Mouse (Mus musculus) B cell, adult 62 days (primary cell): ENCODE measurements around the gene Srsf12. TPM values are rescaled to one million over a fixed set of nuclear protein-coding genes. Genes with fewer than 3 reads are reported as not detected.

Experiments used
- total RNA-seq: library from RNA; stranded (reverse); gene quantifications from 4 replicates; pipeline ENCODE4 v1.2.4, GENCODE M21; 2023

The Srsf12 gene
- 0.24 TPM in 1 of 4 replicates, not detected in the others for total RNA-seq

DNA sequence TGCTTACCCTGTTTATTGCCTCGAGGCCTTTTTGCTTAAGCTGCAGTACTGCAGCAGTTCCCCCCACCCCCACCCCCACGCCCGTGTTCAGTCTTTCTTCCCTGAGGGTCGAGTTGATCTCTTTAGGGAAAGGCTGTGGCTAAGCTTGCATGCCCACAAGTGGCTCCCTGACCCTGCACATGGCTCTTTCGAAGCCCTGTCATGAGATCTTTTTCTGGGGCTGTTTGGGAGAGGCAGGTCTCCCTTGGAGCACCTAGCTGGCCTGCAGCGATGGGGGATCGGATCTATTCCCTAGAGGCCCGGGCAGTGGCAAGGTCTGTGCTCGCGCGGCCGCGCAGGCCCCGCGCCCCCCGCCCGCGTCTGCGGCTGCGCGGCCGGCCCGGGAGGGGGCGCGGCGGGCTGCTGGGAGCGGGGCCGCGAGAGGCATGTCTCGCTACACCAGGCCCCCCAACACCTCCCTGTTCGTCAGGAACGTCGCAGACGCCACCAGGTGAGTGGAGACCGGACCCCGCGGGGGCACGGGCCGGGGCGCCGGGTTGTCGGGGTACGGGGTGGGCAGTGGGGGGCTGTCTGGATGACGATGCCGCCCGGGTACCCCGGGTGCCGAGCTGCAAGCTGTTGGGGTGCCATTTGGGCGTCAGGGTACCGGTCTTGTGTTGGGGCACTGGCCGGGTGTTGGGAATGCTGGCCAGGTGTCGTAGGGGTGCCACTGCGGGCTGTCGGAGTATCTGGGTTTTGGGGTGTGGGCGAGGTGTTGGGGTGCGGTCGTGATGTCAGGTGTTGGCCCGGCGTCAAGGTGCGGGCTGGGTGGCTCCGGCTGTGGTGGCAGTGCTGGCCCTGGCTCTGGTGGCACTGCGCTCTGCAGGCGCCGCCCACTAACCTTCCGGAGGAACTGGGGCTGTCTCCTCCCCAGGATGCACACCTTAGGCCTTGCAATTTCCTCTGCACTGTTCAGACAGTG is at the start of gene Srsf12:
Gene Srsf12, plus strand, starts transcription at position 111 of the 961 bp plus-strand sequence.

DNA sequence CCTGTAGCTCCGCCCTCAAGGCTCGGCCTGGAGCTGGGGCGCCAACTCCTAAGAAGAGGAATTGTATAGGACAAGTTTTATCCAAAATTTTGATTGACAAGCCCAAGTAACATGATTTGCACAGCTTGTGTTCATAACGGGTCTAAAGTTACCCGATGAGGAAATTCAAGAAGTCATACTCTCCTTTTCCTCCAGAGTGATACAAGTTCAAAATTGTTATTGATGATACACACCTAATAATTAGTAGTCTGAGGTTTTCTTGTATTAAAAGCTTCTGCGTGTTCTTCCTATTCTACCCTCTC is 19.1 kb upstream of the Srsf12 start, which contains the start of gene Pm20d2:
Gene Pm20d2, minus strand, starts transcription at position 3 of the 302 bp plus-strand sequence.

Other genes starting within 250 kb of the Srsf12 start
- gene Rragd, start 226.0 kb upstream of the Srsf12 start, total RNA-seq: 3.2 to 4.5 TPM (median 4.0 TPM) in 4 replicates
- gene Ube2j1, start 177.6 kb upstream of the Srsf12 start, total RNA-seq: 90.3 to 104 TPM (median 99.5 TPM) in 4 replicates
- 2.9 TPM in 1 of 4 replicates, not detected in the others for gene Gabrr2, start 146.0 kb upstream of the Srsf12 start, total RNA-seq
- not detected in 4 replicates for gene Gabrr1, start 76.5 kb upstream of the Srsf12 start, total RNA-seq
- 0.57 TPM in 1 of 4 replicates, not detected in the others for gene Pm20d2, start 19.3 kb upstream of the Srsf12 start, total RNA-seq
- 683 to 784 TPM (median 758 TPM) in 4 replicates for gene Pnrc1, start 81.2 kb downstream of the Srsf12 start, total RNA-seq
- gene Rngtt, start 101.3 kb downstream of the Srsf12 start, total RNA-seq: 38.2 to 47.6 TPM (median 43.4 TPM) in 4 replicates